Mouse (Mus musculus) ES-Bruce4 (cell line): ENCODE measurements around the gene Ston2.

Source experiments
- CTCF ChIP-seq: IDR thresholded peaks from one replicate; pipeline ENCODE4 v1.8.1; 2011; ENCODE audit warnings: low read depth, low read length
- POLR2A ChIP-seq: IDR thresholded peaks from one replicate; pipeline ENCODE4 v1.8.1; 2011; ENCODE audit warnings: low read length; ENCODE audit not compliant: insufficient read depth

GRCm38 (mm10) chr12:91808911-91809310, 20.7 kb upstream of the Ston2 start:
- TF ChIP-seq CTCF (no peak), POLR2A (no peak)
